In genomic region chr5:35315204-35315603, GRCm38 (mm10) we compare ENCODE assay signal across 21 mouse cellular contexts. TPM values are rescaled to one million over a fixed set of nuclear protein-coding genes. Genes with fewer than 3 reads are reported as not detected.
DNase-seq lines count a peak whose midpoint lies in the region; TF ChIP-seq lines count a peak whose summit lies in the region.
"Had no signal": no experiment of that assay in that cellular context is flagged by ENCODE, and none has a peak within 500 bp of the region (broad histone marks: within the 10 kb centered on the region; RNA-seq: fewer than 3 reads in every experiment).

No protein-coding gene starts in this region.

- H3K4me1 ChIP-seq in CH12.LX (ENCODE audit: control insufficient read depth in 1 of 2, insufficient read depth in 2 of 2), result peaks cover 7% of the 10 kb centered on the region in 2 experiments

- no peak for TF ChIP-seq RAD21 in CH12.LX (IDR thresholded peaks at IDR 0.05; ENCODE audit: low read depth, low read length)

- no peak overlapping the region for H3K4me3 ChIP-seq in CH12.LX (replicated peaks in 1 of 3; ENCODE audit: low read depth in 2 of 3, low read length in 2 of 3, poor library complexity in 1 of 3)
- H3K4me3 ChIP-seq: embryonic facial prominence, embryonic 13.5 days; embryonic facial prominence, embryonic 15.5 days; erythroblast, embryonic 14.5 days; forebrain, embryonic 10.5 days; forebrain, embryonic 12.5 days had no signal

- no peaks in the 10 kb centered on the region for H3K36me3 ChIP-seq in CH12.LX (replicated peaks in 1 of 2; ENCODE audit: control insufficient read depth in 1 of 2, insufficient read depth in 1 of 2, low read length in 1 of 2)
- H3K36me3 ChIP-seq in splenic B cell, adult 2 months (ENCODE audit: control insufficient read depth, insufficient read depth, low read length, poor library complexity, severe bottlenecking), result no peaks in the 10 kb centered on the region
- H3K36me3 ChIP-seq: embryonic facial prominence, embryonic 13.5 days; embryonic facial prominence, embryonic 15.5 days; forebrain, embryonic 10.5 days; forebrain, embryonic 12.5 days had no signal

- dilution Hi-C loops in CH12.LX (cut with MboI; ENCODE audit: extremely low pct_ligation_motif_present, extremely low pct_unique_long_range_greater_than_20kb, low sequenced_read_pairs), result no loop called here

- no peak overlapping the region for H3K9ac ChIP-seq in CH12.LX (ENCODE audit: insufficient read depth, low read depth)
- H3K9ac ChIP-seq: embryonic facial prominence, embryonic 13.5 days; embryonic facial prominence, embryonic 15.5 days; forebrain, embryonic 12.5 days had no signal

- H3K79me2 ChIP-seq in CH12.LX (replicated peaks; ENCODE audit: control insufficient read depth, extremely low read depth, insufficient read depth, poor library complexity, severe bottlenecking), result no peaks in the 10 kb centered on the region

- TF ChIP-seq EP300 in CH12.LX (IDR thresholded peaks at IDR 0.05; ENCODE audit: low read length), result no peak

- no peak for TF ChIP-seq POLR2A in CH12.LX (IDR thresholded peaks at IDR 0.05; ENCODE audit: low read depth, low read length)

- H3K9me3 ChIP-seq in CH12.LX (replicated peaks; ENCODE audit: low read length), result no peaks in the 10 kb centered on the region
- H3K9me3 ChIP-seq: embryonic facial prominence, embryonic 13.5 days; embryonic facial prominence, embryonic 15.5 days; forebrain, embryonic 10.5 days; forebrain, embryonic 12.5 days had no signal

- DNase-seq in spleen, postnatal 36 days (ENCODE audit: low spot score in 2 of 2), result peak; percentile 13
- no peak for DNase-seq in spleen, postnatal 10 days (ENCODE audit: low spot score in 2 of 2)
- no peak for DNase-seq in CH12.LX (ENCODE audit: extremely low read depth)
- peak; percentile 36 for DNase-seq in splenic B cell, adult 2 months (ENCODE audit: low read depth, low spot score)
- DNase-seq in embryo, embryonic 10 days (ENCODE audit: low spot score), result no peak
- no peak for DNase-seq in right cerebral cortex, adult 18-20 months
- DNase-seq: adrenal gland, adult 2 months; adrenal gland, postnatal 10 days; adrenal gland, postnatal 25 days; cerebellum, adult 11-12 months; cerebellum, adult 2 months; cerebellum, postnatal 10 days; cerebellum, postnatal 25 days; embryo, embryonic 11 days had no signal

- TF ChIP-seq CTCF in CH12.LX (conservative IDR thresholded peaks at IDR 0.05 in 1 of 2, IDR thresholded peaks at IDR 0.05 in 1 of 2; ENCODE audit: low read depth in 2 of 2, low read length in 2 of 2), result no peak

- H3K27me3 ChIP-seq in CH12.LX (replicated peaks), result peaks cover 94% of the 10 kb centered on the region
- no peaks in the 10 kb centered on the region for H3K27me3 ChIP-seq in splenic B cell, adult 2 months (ENCODE audit: control insufficient read depth, insufficient read depth, low read length, poor library complexity, severe bottlenecking)

- H3K27ac ChIP-seq in CH12.LX (ENCODE audit: insufficient read depth, low read depth), result no peak overlapping the region
- H3K27ac ChIP-seq: embryonic facial prominence, embryonic 13.5 days; embryonic facial prominence, embryonic 15.5 days; forebrain, embryonic 10.5 days; forebrain, embryonic 12.5 days had no signal

- in situ Hi-C loops in CH12.LX (cut with MboI; ENCODE audit: low pct_ligation_motif_present, low pct_unique_long_range_greater_than_20kb, low sequenced_read_pairs), result no loop called here

- H3K4me2 ChIP-seq in CH12.LX (ENCODE audit: insufficient read depth, low read depth, poor library complexity, severe bottlenecking), result no peak overlapping the region
- H3K4me2 ChIP-seq: embryonic facial prominence, embryonic 13.5 days; embryonic facial prominence, embryonic 15.5 days; forebrain, embryonic 12.5 days had no signal

TF ChIP-seq in CH12.LX, 34 proteins besides CTCF, POLR2A, EP300 and RAD21:
- TF ChIP-seq USF1 (IDR thresholded peaks at IDR 0.05; ENCODE audit: low read depth, low read length) (peak; percentile 60), ZC3H11A (IDR thresholded peaks at IDR 0.05; ENCODE audit: low read depth, low read length) (no peak), CHD1 (IDR thresholded peaks at IDR 0.05; ENCODE audit: low read depth, low read length) (no peak), RCOR1 (conservative IDR thresholded peaks at IDR 0.05; ENCODE audit: low read depth, low read length) (no peak), NRF1 (IDR thresholded peaks at IDR 0.05; ENCODE audit: low read depth, low read length) (no peak), USF2 (conservative IDR thresholded peaks at IDR 0.05; ENCODE audit: low read depth, low read length) (peak; percentile 51), MAFK (IDR thresholded peaks at IDR 0.05; ENCODE audit: insufficient replicate concordance, low read length) (no peak), MXI1 (IDR thresholded peaks at IDR 0.05; ENCODE audit: low read depth, low read length) (no peak), TCF12 (IDR thresholded peaks at IDR 0.05; ENCODE audit: low read depth, low read length) (no peak), KAT2A (IDR thresholded peaks at IDR 0.05; ENCODE audit: insufficient replicate concordance, low read length) (no peak), MAX (IDR thresholded peaks at IDR 0.05; ENCODE audit: low read length) (no peak), BHLHE40 (IDR thresholded peaks at IDR 0.05; ENCODE audit: low read depth, low read length) (peak; percentile 51), MYC (IDR thresholded peaks at IDR 0.05; ENCODE audit: low read depth, low read length) (no peak)

RNA-seq across cellular contexts. Expression of gene Adra2c, which starts 37.1 kb away (rescaled TPM):
- total RNA-seq in CH12.LX (2012; rRNA removed) (not detected in 2 replicates), CH12.LX (2014; rRNA removed) (not detected in 2 replicates)
- not detected in 2 replicates for polyA plus RNA-seq in CH12.LX (2012; ENCODE audit: insufficient read length, low read depth)
- total RNA-seq: MEL had no signal
- polyA plus RNA-seq: CD4-positive, CD25-positive, alpha-beta regulatory T cell, adult 4 months; erythroblast, embryonic 14.5 days; forebrain, embryonic 10.5 days had no signal

Comparison
In these comparisons a context has a peak if more than half of its experiments do, and no peak if none do; other contexts are left out.
1. DNase-seq: peak in spleen, postnatal 36 days (2 of 2) and splenic B cell, adult 2 months (single experiment); none in spleen, postnatal 10 days (0 of 2), CH12.LX (single experiment), embryo, embryonic 10 days (single experiment) and right cerebral cortex, adult 18-20 months (single experiment).